Mouse (Mus musculus): ENCODE results near the gene Meis2.

DNA sequence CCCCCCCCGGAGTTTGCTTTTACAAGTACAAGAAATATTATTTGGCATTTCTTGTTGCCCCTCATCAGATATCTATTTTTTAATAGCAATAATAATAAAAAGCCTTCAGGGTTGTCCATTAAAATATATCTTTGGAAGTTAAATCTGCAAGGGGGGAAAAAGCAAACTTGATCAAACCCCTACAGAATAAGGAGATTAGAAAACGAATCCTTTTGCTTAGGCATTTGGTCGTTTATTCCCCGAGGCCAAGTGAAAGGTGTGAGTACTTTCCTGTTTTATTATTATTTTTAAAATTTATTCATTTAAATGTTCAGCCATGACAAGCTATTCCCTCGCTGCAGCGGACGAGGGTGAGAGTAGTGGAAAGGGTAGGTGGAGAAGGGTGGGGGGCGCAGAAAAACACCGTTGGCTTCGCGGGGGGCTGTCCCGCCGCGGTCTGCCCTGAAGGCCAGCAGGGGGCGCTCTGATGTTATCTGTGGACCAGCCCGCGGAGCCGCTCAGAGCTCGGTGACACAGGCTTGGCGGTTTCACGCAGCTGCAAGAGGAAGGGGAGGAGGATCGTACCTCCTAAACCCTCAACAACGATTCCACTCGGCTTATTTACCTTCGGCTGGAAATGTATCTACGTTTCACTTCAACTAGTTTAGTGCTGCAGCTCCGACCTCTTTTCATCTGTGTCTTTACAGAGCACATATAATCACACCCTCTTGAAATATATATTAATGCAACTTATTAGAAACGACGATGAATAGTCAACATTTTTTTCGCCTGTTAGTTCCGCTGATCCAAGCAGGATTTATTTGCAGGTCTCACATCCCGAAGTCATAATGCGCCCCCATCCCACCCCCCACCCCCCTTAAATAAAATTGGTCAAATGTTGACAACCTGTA lies 209.9 kb downstream of the Meis2 start:
- TF ChIP-seq CTCF (IDR thresholded peaks at IDR 0.05 in 2 of 3, conservative IDR thresholded peaks at IDR 0.05 in 1 of 3; ENCODE audit: control insufficient read depth in 1 of 3, insufficient read depth in 1 of 3, low read depth in 2 of 3, low read length in 3 of 3, poor library complexity in 1 of 3, severe bottlenecking in 1 of 3) (peak; percentile 54 to 97 (median 90)), MAX (IDR thresholded peaks at IDR 0.05; ENCODE audit: low read length) (no peak), MYC (IDR thresholded peaks at IDR 0.05; ENCODE audit: low read depth, low read length) (no peak), SMC3 (IDR thresholded peaks at IDR 0.05; ENCODE audit: low read depth, low read length) (peak; percentile 97), NELFE (IDR thresholded peaks at IDR 0.05; ENCODE audit: low read depth, low read length) (no peak), RCOR1 (IDR thresholded peaks at IDR 0.05; ENCODE audit: low read depth, low read length) (no peak), KAT2A (conservative IDR thresholded peaks at IDR 0.05; ENCODE audit: low read depth, low read length) (no peak), GATA1 (IDR thresholded peaks at IDR 0.05; ENCODE audit: low read depth, low read length) (no peak), POLR2A (IDR thresholded peaks at IDR 0.05; ENCODE audit: control insufficient read depth in 1 of 2, insufficient read depth in 1 of 2, low read depth in 1 of 2, low read length in 2 of 2, poor library complexity in 1 of 2) (no peak)

All from MEL (cell line).